Mouse (Mus musculus): ENCODE data around the gene Lmf2.

Lmf2 gene

GRCm38 (mm10) chr15:89314511-89315189 lies 40.8 kb downstream of the Lmf2 start:
- peak; percentile 49 for DNase-seq

- DNase-seq = no peak
Observed at GRCm38 (mm10) chr15:89314107-89314506, 41.4 kb downstream of the Lmf2 start.

GRCm38 (mm10) chr15:89313359-89313758 lies 42.1 kb downstream of the Lmf2 start:
- DNase-seq = no peak

- DNase-seq = no peak
Observed at GRCm38 (mm10) chr15:89309962-89310498, 45.4 kb downstream of the Lmf2 start.

- no peak for DNase-seq
Observed at GRCm38 (mm10) chr15:89308406-89309139, 46.9 kb downstream of the Lmf2 start.

GRCm38 (mm10) chr15:89307461-89307860 lies 48.0 kb downstream of the Lmf2 start:
- DNase-seq = no peak

- no peak for DNase-seq
Observed at GRCm38 (mm10) chr15:89305966-89306365, 49.5 kb downstream of the Lmf2 start.
